ENCODE assay signal across 14 mouse cellular contexts in the genomic region with DNA sequence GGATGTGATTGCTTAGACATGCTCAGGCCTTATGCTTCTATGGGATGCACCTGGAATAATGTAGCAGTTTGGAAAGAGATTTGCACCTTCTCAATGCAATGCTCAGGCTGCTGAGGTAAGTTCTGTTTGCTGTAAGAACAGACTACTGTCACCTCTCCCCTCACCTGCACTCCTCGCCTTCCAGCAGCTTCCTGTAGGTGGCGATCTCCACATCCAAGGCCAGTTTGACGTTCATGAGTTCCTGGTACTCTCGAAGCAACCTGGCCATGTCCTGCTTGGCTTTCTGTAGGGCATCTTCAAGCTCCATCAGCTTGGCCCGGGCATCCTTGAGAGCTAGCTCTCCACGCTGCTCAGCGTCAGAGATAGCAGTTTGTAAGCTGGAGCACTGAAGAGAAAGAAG. TPM values are rescaled to one million over a fixed set of nuclear protein-coding genes. Genes with fewer than 3 reads are reported as not detected.
DNase-seq lines count a peak whose midpoint lies in the region; ATAC-seq and TF ChIP-seq lines count a peak whose summit lies in the region.
"Had no signal": no experiment of that assay in that cellular context is flagged by ENCODE, and none has a peak within 500 bp of the region (broad histone marks: within the 10 kb centered on the region; RNA-seq: fewer than 3 reads in every experiment).

No protein-coding gene starts in this region.

- TF ChIP-seq EP300 in liver, postnatal 0 days (IDR thresholded peaks at IDR 0.05; ENCODE audit: low read depth), result no peak

- ATAC-seq in CD4-positive, CD25-positive, alpha-beta regulatory T cell, adult 4 months, result no peak
- no peak for ATAC-seq in liver, postnatal 0 days
- ATAC-seq: activated CD4-positive, CD25-positive, alpha-beta regulatory T cell, adult 4 months; forebrain, embryonic 13.5 days had no signal

- TF ChIP-seq CTCF in layer of hippocampus, adult 2 months (conservative IDR thresholded peaks at IDR 0.05), result peak; percentile 54
- TF ChIP-seq CTCF in liver, postnatal 0 days (IDR thresholded peaks at IDR 0.05; ENCODE audit: low read depth), result peak; percentile 42

- peak; percentile 19 for DNase-seq in CD4-positive, CD25-positive, alpha-beta regulatory T cell, adult 2 months (ENCODE audit: low read depth, low spot score)
- no peak for DNase-seq in layer of hippocampus, adult 2 months (ENCODE audit: low spot score in 2 of 2)
- DNase-seq in layer of hippocampus, postnatal 36 days, result no peak
- peak; percentile 56 for DNase-seq in A20 (ENCODE audit: low read depth, low spot score)
- DNase-seq in liver, postnatal 0 days, result no peak
- no peak for DNase-seq in frontal cortex, postnatal 10 days (ENCODE audit: low spot score in 2 of 2)
- no peak for DNase-seq in adrenal gland, postnatal 14 days
- DNase-seq: cerebellum, adult 11 months had no signal

- WGBS in liver, postnatal 0 days (ENCODE audit: insufficient replicate concordance), result 30% methylated on average over 7 of the region's 7 CpGs

- H3K27ac ChIP-seq in layer of hippocampus, adult 2 months, result no peak overlapping the region
- no peak overlapping the region for H3K27ac ChIP-seq in liver, postnatal 0 days (ENCODE audit: low read depth)
- H3K27ac ChIP-seq: forebrain, embryonic 13.5 days; liver, embryonic 15.5 days had no signal

- no peaks in the 10 kb centered on the region for H3K36me3 ChIP-seq in liver, postnatal 0 days (replicated peaks; ENCODE audit: insufficient read depth, low read length)
- H3K36me3 ChIP-seq: liver, embryonic 15.5 days had no signal

- H3K4me3 ChIP-seq in layer of hippocampus, adult 2 months, result no peak overlapping the region
- H3K4me3 ChIP-seq in liver, postnatal 0 days (ENCODE audit: low read depth, low read length), result no peak overlapping the region
- H3K4me3 ChIP-seq: forebrain, embryonic 13.5 days; liver, embryonic 15.5 days; myocyte had no signal

- H3K27me3 ChIP-seq in liver, postnatal 0 days (ENCODE audit: insufficient read depth, low read length), result 0 out of 2 replicates have a peak, but pooled peaks cover 2% of the 10 kb centered on the region
- H3K27me3 ChIP-seq: forebrain, embryonic 13.5 days; liver, embryonic 15.5 days had no signal

- H3K4me2 ChIP-seq in liver, postnatal 0 days (ENCODE audit: low read depth, low read length), result no peak overlapping the region
- H3K4me2 ChIP-seq: forebrain, embryonic 13.5 days; liver, embryonic 15.5 days had no signal

- no peaks in the 10 kb centered on the region for H3K4me1 ChIP-seq in liver, postnatal 0 days (ENCODE audit: insufficient read depth)
- H3K4me1 ChIP-seq: forebrain, embryonic 13.5 days; liver, embryonic 15.5 days had no signal

- H3K9ac ChIP-seq in liver, postnatal 0 days (replicated peaks), result no peak overlapping the region
- H3K9ac ChIP-seq: forebrain, embryonic 13.5 days; liver, embryonic 15.5 days had no signal

- H3K9me3 ChIP-seq in liver, postnatal 0 days (ENCODE audit: low read length), result no peaks in the 10 kb centered on the region
- H3K9me3 ChIP-seq: forebrain, embryonic 13.5 days; liver, embryonic 15.5 days had no signal

RNA-seq across cellular contexts. Expression of gene Krt90, which starts 5.0 kb away (rescaled TPM):
- not detected for polyA plus RNA-seq in CD4-positive, CD25-positive, alpha-beta regulatory T cell, adult 4 months (2017; shearing (Covaris generic))
- total RNA-seq in layer of hippocampus, adult 2 months (2021), result not detected
- not detected for total RNA-seq in layer of hippocampus, postnatal 36 days (2021)
- not detected in 2 replicates for polyA plus RNA-seq in liver, postnatal 0 days (2015; fragmentation: Nextera tagmentation; extraction: Ambion mirVana)
- not detected in 2 replicates for total RNA-seq in adrenal gland, postnatal 14 days (2021)
- polyA plus RNA-seq: activated CD4-positive, CD25-positive, alpha-beta regulatory T cell, adult 4 months; forebrain, embryonic 13.5 days; heart, embryonic 14.5 days; liver, embryonic 15.5 days; myocyte had no signal

RNA-seq across cellular contexts. Expression of gene Krt75, which starts 5.9 kb away (rescaled TPM):
- not detected for polyA plus RNA-seq in CD4-positive, CD25-positive, alpha-beta regulatory T cell, adult 4 months (2017; shearing (Covaris generic))
- not detected for total RNA-seq in layer of hippocampus, adult 2 months (2021)
- not detected for total RNA-seq in layer of hippocampus, postnatal 36 days (2021)
- not detected in 2 replicates for polyA plus RNA-seq in liver, postnatal 0 days (2015; fragmentation: Nextera tagmentation; extraction: Ambion mirVana)
- total RNA-seq in adrenal gland, postnatal 14 days (2021), result not detected in 2 replicates
- polyA plus RNA-seq: forebrain, embryonic 13.5 days; liver, embryonic 15.5 days; myocyte had no signal

RNA-seq across cellular contexts. Expression of gene Krt82, which starts 17.3 kb away (rescaled TPM):
- not detected for polyA plus RNA-seq in CD4-positive, CD25-positive, alpha-beta regulatory T cell, adult 4 months (2017; shearing (Covaris generic))
- total RNA-seq in layer of hippocampus, adult 2 months (2021), result not detected
- total RNA-seq in layer of hippocampus, postnatal 36 days (2021), result not detected
- polyA plus RNA-seq in liver, postnatal 0 days (2015; fragmentation: Nextera tagmentation; extraction: Ambion mirVana), result not detected in 2 replicates
- not detected in 2 replicates for total RNA-seq in adrenal gland, postnatal 14 days (2021)
- polyA plus RNA-seq: activated CD4-positive, CD25-positive, alpha-beta regulatory T cell, adult 4 months; forebrain, embryonic 13.5 days; heart, embryonic 14.5 days; liver, embryonic 15.5 days; myocyte had no signal

RNA-seq across cellular contexts. Expression of gene Krt84, which starts 35.2 kb away (rescaled TPM):
- not detected for polyA plus RNA-seq in CD4-positive, CD25-positive, alpha-beta regulatory T cell, adult 4 months (2017; shearing (Covaris generic))
- not detected for total RNA-seq in layer of hippocampus, adult 2 months (2021)
- not detected for total RNA-seq in layer of hippocampus, postnatal 36 days (2021)
- polyA plus RNA-seq in liver, postnatal 0 days (2015; fragmentation: Nextera tagmentation; extraction: Ambion mirVana), result not detected in 2 replicates
- total RNA-seq in adrenal gland, postnatal 14 days (2021), result not detected in 2 replicates
- polyA plus RNA-seq: activated CD4-positive, CD25-positive, alpha-beta regulatory T cell, adult 4 months; forebrain, embryonic 13.5 days; heart, embryonic 14.5 days; liver, embryonic 15.5 days; myocyte had no signal

RNA-seq across cellular contexts. Expression of gene Gm49425, which starts 50.7 kb away (rescaled TPM):
- polyA plus RNA-seq in CD4-positive, CD25-positive, alpha-beta regulatory T cell, adult 4 months (2017; shearing (Covaris generic)), result not detected
- total RNA-seq in layer of hippocampus, adult 2 months (2021), result not detected
- total RNA-seq in layer of hippocampus, postnatal 36 days (2021), result not detected
- polyA plus RNA-seq in liver, postnatal 0 days (2015; fragmentation: Nextera tagmentation; extraction: Ambion mirVana), result not detected in 2 replicates
- total RNA-seq in adrenal gland, postnatal 14 days (2021), result not detected in 2 replicates
- polyA plus RNA-seq: activated CD4-positive, CD25-positive, alpha-beta regulatory T cell, adult 4 months; forebrain, embryonic 13.5 days; heart, embryonic 14.5 days; liver, embryonic 15.5 days; myocyte had no signal

Comparison
In these comparisons a context has a peak if more than half of its experiments do, and no peak if none do; other contexts are left out.
1. DNase-seq: peak in CD4-positive, CD25-positive, alpha-beta regulatory T cell, adult 2 months (single experiment) and A20 (single experiment); none in layer of hippocampus, adult 2 months (0 of 2), layer of hippocampus, postnatal 36 days (0 of 2), liver, postnatal 0 days (single experiment), frontal cortex, postnatal 10 days (0 of 2) and adrenal gland, postnatal 14 days (single experiment).